Mouse (Mus musculus): ENCODE measurements around the gene Tspan32. TPM values are rescaled to one million over a fixed set of nuclear protein-coding genes. Genes with fewer than 3 reads are reported as not detected.

Gene Tspan32
- polyA plus RNA-seq, 1 experiment from 2014 or later, result 19.5 TPM

GRCm38 (mm10) chr7:142985146-142985545 lies 19.7 kb upstream of the Tspan32 start:
- H3K27ac ChIP-seq (ENCODE audit: low read depth, low read length), result no peak overlapping the region
- 91% methylated on average over 4 of the region's 4 CpGs for WGBS (ENCODE audit: insufficient replicate concordance)

GRCm38 (mm10) chr7:142987718-142988117 lies 17.1 kb upstream of the Tspan32 start:
- Histone ChIP-seq H3K27ac (ENCODE audit: low read depth, low read length) (no peak overlapping the region), H3K4me1 (ENCODE audit: control insufficient read depth, insufficient read depth, low read length) (peaks cover 11% of the 10 kb centered on the region; the same call in 1 of the 2 replicates), H3K36me3 (ENCODE audit: control insufficient read depth, insufficient read depth, low read length) (no peaks in the 10 kb centered on the region), H3K4me2 (no peak overlapping the region), H3K9me3 (replicated peaks; ENCODE audit: control insufficient read depth, low read length) (no peaks in the 10 kb centered on the region), H3K4me3 (ENCODE audit: low read depth, low read length) (no peak overlapping the region), H3K9ac (ENCODE audit: low read depth, low read length) (no peak overlapping the region), H3K27me3 (ENCODE audit: control insufficient read depth, insufficient read depth, low read length) (0 out of 2 replicates have a peak, but pooled peaks cover 2% of the 10 kb centered on the region)
- 61% methylated on average over 3 of the region's 3 CpGs for WGBS (ENCODE audit: insufficient replicate concordance)
- no peak for ATAC-seq (replicated peaks; ENCODE audit: insufficient number of reproducible peaks, low FRiP score, low TSS enrichment)

More at GRCm38 (mm10) chr7:142985146-142985545, 19.7 kb upstream of the Tspan32 start:
- Histone ChIP-seq H3K4me1 (ENCODE audit: control insufficient read depth, insufficient read depth, low read length) (peaks cover 8% of the 10 kb centered on the region; the same call in 1 of the 2 replicates), H3K36me3 (ENCODE audit: control insufficient read depth, insufficient read depth, low read length) (no peaks in the 10 kb centered on the region), H3K4me2 (no peak overlapping the region), H3K27me3 (ENCODE audit: control insufficient read depth, insufficient read depth, low read length) (no peaks in the 10 kb centered on the region), H3K9me3 (replicated peaks; ENCODE audit: control insufficient read depth, low read length) (no peaks in the 10 kb centered on the region), H3K9ac (ENCODE audit: low read depth, low read length) (no peak overlapping the region), H3K4me3 (ENCODE audit: low read depth, low read length) (no peak overlapping the region)
- no peak for ATAC-seq (replicated peaks; ENCODE audit: insufficient number of reproducible peaks, low FRiP score, low TSS enrichment)

DNA sequence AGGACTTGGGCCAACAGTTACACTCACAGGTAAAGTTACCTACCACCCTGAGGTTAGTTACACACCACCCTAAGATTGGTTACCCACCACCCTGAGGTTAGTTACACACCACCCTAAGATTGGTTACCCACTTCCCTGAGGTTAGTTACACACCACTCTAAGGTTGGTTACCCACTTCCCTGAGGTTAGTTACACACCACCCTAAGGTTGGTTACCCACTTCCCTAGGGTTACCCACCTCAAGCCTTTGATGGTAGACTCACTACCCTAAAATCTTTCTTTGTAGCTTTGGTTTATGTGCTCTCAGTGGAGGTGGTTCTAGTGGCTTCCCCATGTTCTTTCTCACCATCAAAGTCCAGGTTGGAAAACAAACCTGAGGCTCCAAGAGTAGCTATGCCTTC lies 9.8 kb upstream of the Tspan32 start:
- H3K4me2 ChIP-seq, result no peak overlapping the region
- peaks cover 10% of the 10 kb centered on the region for H3K4me1 ChIP-seq (ENCODE audit: control insufficient read depth, insufficient read depth, low read length)
- no peak overlapping the region for H3K4me3 ChIP-seq (ENCODE audit: low read depth, low read length)
- H3K9ac ChIP-seq (ENCODE audit: low read depth, low read length), result no peak overlapping the region
- H3K9me3 ChIP-seq (replicated peaks; ENCODE audit: control insufficient read depth, low read length), result no peaks in the 10 kb centered on the region
- no peaks in the 10 kb centered on the region for H3K36me3 ChIP-seq (ENCODE audit: control insufficient read depth, insufficient read depth, low read length)
- no peak for ATAC-seq (replicated peaks; ENCODE audit: insufficient number of reproducible peaks, low FRiP score, low TSS enrichment)
- 0 out of 2 replicates have a peak, but pooled peaks cover 2% of the 10 kb centered on the region for H3K27me3 ChIP-seq (ENCODE audit: control insufficient read depth, insufficient read depth, low read length)
- H3K27ac ChIP-seq (ENCODE audit: low read depth, low read length), result no peak overlapping the region

GRCm38 (mm10) chr7:142995630-142996338 lies 9.1 kb upstream of the Tspan32 start:
- Histone ChIP-seq H3K27me3 (ENCODE audit: control insufficient read depth, insufficient read depth, low read length) (no peaks in the 10 kb centered on the region), H3K9ac (ENCODE audit: low read depth, low read length) (0 out of 2 replicates have a peak overlapping the region, but pooled peaks have one; percentile 10), H3K36me3 (ENCODE audit: control insufficient read depth, insufficient read depth, low read length) (no peaks in the 10 kb centered on the region), H3K4me3 (ENCODE audit: low read depth, low read length) (no peak overlapping the region), H3K27ac (ENCODE audit: low read depth, low read length) (peak overlapping the region; percentile 68), H3K4me1 (ENCODE audit: control insufficient read depth, insufficient read depth, low read length) (peaks cover 6% of the 10 kb centered on the region; the same call in 1 of the 2 replicates), H3K4me2 (no peak overlapping the region), H3K9me3 (replicated peaks; ENCODE audit: control insufficient read depth, low read length) (no peaks in the 10 kb centered on the region)
- peak; percentile 89 for ATAC-seq (replicated peaks; ENCODE audit: insufficient number of reproducible peaks, low FRiP score, low TSS enrichment)
- 59% methylated on average over 3 of the region's 3 CpGs for WGBS (ENCODE audit: insufficient replicate concordance)

- H3K27me3 ChIP-seq (ENCODE audit: control insufficient read depth, insufficient read depth, low read length), result no peaks in the 10 kb centered on the region
- WGBS (ENCODE audit: insufficient replicate concordance), result 74% methylated on average over 2 of the region's 2 CpGs
- H3K27ac ChIP-seq (ENCODE audit: low read depth, low read length), result no peak overlapping the region
- no peak for ATAC-seq (replicated peaks; ENCODE audit: insufficient number of reproducible peaks, low FRiP score, low TSS enrichment)
- no peak overlapping the region for H3K9ac ChIP-seq (ENCODE audit: low read depth, low read length)
- no peaks in the 10 kb centered on the region for H3K36me3 ChIP-seq (ENCODE audit: control insufficient read depth, insufficient read depth, low read length)
- no peak overlapping the region for H3K4me3 ChIP-seq (ENCODE audit: low read depth, low read length)
- H3K4me2 ChIP-seq, result no peak overlapping the region
- no peaks in the 10 kb centered on the region for H3K9me3 ChIP-seq (replicated peaks; ENCODE audit: control insufficient read depth, low read length)
- peaks cover 6% of the 10 kb centered on the region; the same call in 1 of the 2 replicates for H3K4me1 ChIP-seq (ENCODE audit: control insufficient read depth, insufficient read depth, low read length)
Measured at GRCm38 (mm10) chr7:142996998-142997397, 7.8 kb upstream of the Tspan32 start.

DNA sequence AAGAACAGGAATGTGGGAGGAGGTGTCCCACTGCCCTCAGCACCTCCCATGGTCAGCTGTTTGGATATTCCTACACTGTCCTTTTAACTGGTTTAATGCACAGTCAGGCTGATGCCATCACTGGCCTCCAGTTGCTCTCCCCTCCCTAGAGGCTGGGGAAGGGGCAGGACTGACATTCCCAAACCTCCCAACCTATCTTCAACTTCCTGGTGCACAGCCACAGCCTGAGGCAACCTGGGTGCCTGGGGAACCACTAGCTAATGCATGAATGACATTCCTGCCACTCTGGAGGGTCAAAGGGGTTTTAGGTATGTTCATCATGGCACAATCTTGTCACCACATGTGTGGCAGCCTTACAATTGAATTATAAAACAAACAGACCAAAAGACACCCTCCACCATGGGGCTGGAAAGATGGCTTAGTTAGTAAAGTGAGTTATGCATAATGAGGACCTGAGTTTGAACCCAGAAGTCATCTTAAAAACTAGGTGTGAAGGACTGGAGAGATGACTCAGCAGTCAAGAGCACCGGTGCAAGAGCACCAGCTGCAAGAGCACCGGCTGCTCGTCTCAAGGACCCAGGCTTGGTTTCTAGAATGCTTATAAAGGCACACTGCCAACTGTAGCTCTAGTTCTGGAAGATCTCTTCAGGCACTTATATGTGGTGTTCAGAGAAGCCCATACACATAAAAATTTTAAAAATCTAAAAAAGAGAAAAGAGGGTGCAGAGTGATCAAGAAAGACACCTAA lies 7.3 kb upstream of the Tspan32 start:
- Histone ChIP-seq H3K27ac (ENCODE audit: low read depth, low read length) (no peak overlapping the region), H3K4me3 (ENCODE audit: low read depth, low read length) (no peak overlapping the region), H3K9me3 (replicated peaks; ENCODE audit: control insufficient read depth, low read length) (no peaks in the 10 kb centered on the region), H3K27me3 (ENCODE audit: control insufficient read depth, insufficient read depth, low read length) (no peaks in the 10 kb centered on the region), H3K4me1 (ENCODE audit: control insufficient read depth, insufficient read depth, low read length) (peaks cover 6% of the 10 kb centered on the region; the same call in 1 of the 2 replicates), H3K36me3 (ENCODE audit: control insufficient read depth, insufficient read depth, low read length) (no peaks in the 10 kb centered on the region), H3K4me2 (no peak overlapping the region), H3K9ac (ENCODE audit: low read depth, low read length) (no peak overlapping the region)
- 30% methylated on average over 3 of the region's 3 CpGs for WGBS (ENCODE audit: insufficient replicate concordance)
- ATAC-seq (replicated peaks; ENCODE audit: insufficient number of reproducible peaks, low FRiP score, low TSS enrichment), result peak; percentile 32; the same call in 1 of the 2 replicates

- no peak overlapping the region for H3K4me2 ChIP-seq
- H3K36me3 ChIP-seq (ENCODE audit: control insufficient read depth, insufficient read depth, low read length), result no peaks in the 10 kb centered on the region
- no peak overlapping the region for H3K4me3 ChIP-seq (ENCODE audit: low read depth, low read length)
- H3K27me3 ChIP-seq (ENCODE audit: control insufficient read depth, insufficient read depth, low read length), result no peaks in the 10 kb centered on the region
- no peak for ATAC-seq (replicated peaks; ENCODE audit: insufficient number of reproducible peaks, low FRiP score, low TSS enrichment)
- H3K4me1 ChIP-seq (ENCODE audit: control insufficient read depth, insufficient read depth, low read length), result peaks cover 17% of the 10 kb centered on the region
- no peak overlapping the region for H3K9ac ChIP-seq (ENCODE audit: low read depth, low read length)
- H3K9me3 ChIP-seq (replicated peaks; ENCODE audit: control insufficient read depth, low read length), result no peaks in the 10 kb centered on the region
- H3K27ac ChIP-seq (ENCODE audit: low read depth, low read length), result no peak overlapping the region
- WGBS (ENCODE audit: insufficient replicate concordance), result 16% methylated on average over 3 of the region's 3 CpGs
Measured at GRCm38 (mm10) chr7:143002679-143003078, 2.2 kb upstream of the Tspan32 start.

DNA sequence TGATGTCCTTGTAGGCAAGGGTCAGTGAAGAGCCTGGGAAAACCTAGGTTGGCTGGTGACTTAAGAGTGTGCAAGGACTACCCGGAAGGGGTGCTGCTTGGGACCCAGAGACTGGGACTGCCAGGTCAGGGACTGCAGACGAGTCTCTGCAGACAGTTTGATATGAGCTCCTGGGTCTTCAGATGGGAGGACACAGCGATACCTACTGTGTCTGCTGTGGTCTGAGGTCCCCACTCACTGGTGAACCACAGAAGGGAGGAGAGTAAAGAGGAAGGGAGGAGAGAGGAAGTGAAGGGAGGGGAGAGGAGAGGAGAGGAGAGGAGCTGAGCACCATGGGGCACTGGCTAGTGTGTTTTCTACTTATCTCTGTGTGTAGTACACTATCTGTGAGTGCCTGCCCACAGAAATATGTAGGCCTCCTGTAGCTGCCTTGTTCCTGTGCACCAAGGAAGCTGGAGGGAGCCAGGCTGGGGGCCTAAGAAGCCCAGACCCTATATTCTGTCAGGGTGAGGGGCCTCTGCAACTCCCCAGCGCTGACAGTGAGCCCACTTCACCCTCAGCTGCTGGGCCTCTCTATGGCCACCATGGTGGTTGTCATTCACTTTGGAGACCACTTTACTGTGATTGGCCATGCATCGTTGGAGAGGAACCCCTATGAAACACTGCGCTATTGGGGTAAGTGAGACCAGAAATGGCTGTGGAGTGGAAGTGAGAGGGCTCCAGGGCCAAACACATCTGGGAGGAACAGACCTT lies 674 bp downstream of the Tspan32 start:
- WGBS (ENCODE audit: insufficient replicate concordance), result 75% methylated on average over 6 of the region's 6 CpGs
- peak; percentile 68 for ATAC-seq (replicated peaks; ENCODE audit: insufficient number of reproducible peaks, low FRiP score, low TSS enrichment)
- Histone ChIP-seq H3K4me1 (ENCODE audit: control insufficient read depth, insufficient read depth, low read length) (peaks cover 32% of the 10 kb centered on the region), H3K4me3 (ENCODE audit: low read depth, low read length) (peak overlapping the region; percentile 30), H3K9ac (ENCODE audit: low read depth, low read length) (peak overlapping the region; percentile 65), H3K27ac (ENCODE audit: low read depth, low read length) (peak overlapping the region; percentile 95), H3K36me3 (ENCODE audit: control insufficient read depth, insufficient read depth, low read length) (no peaks in the 10 kb centered on the region), H3K4me2 (peak overlapping the region; percentile 54), H3K9me3 (replicated peaks; ENCODE audit: control insufficient read depth, low read length) (no peaks in the 10 kb centered on the region), H3K27me3 (ENCODE audit: control insufficient read depth, insufficient read depth, low read length) (no peaks in the 10 kb centered on the region)

Measured in heart, embryonic 11.5 days (tissue).